Mouse (Mus musculus) embryonic facial prominence, embryonic 12.5 days (tissue): ENCODE measurements around the gene Rpp14. TPM values are rescaled to one million over a fixed set of nuclear protein-coding genes. Genes with fewer than 3 reads are reported as not detected.

ENCODE experiments used
- polyA plus RNA-seq: library from polyadenylated mRNA; unstranded; fragments of >200 nt; fragmentation: Nextera tagmentation; extraction: Ambion mirVana; gene quantifications from 2 replicates; pipeline ENCODE4 v1.2.1, GENCODE M21; 2016

Rpp14 gene
- polyA plus RNA-seq, 1 experiment from 2014 or later, result 56.4 TPM

Other genes starting within 250 kb of the Rpp14 start
- not detected in 2 replicates for gene Gm45521, start 123.1 kb upstream of the Rpp14 start, polyA plus RNA-seq
- gene Dnase1l3, start 85.8 kb upstream of the Rpp14 start, polyA plus RNA-seq, result 0.09 TPM in 1 of 2 replicates, not detected in the other
- gene Abhd6, start 77.5 kb upstream of the Rpp14 start, polyA plus RNA-seq, result 21.4 and 22.0 TPM in 2 replicates
- 30.0 and 30.3 TPM in 2 replicates for gene Pxk, start 17.8 kb downstream of the Rpp14 start, polyA plus RNA-seq
- gene Pdhb, start 92.7 kb downstream of the Rpp14 start, polyA plus RNA-seq, result 196 and 198 TPM in 2 replicates
- gene Kctd6, start 133.8 kb downstream of the Rpp14 start, polyA plus RNA-seq, result 14.0 and 17.8 TPM in 2 replicates
- not detected in 2 replicates for gene Acox2, start 179.0 kb downstream of the Rpp14 start, polyA plus RNA-seq
- 1.9 and 2.2 TPM in 2 replicates for gene Fam107a, start 237.7 kb downstream of the Rpp14 start, polyA plus RNA-seq